20 mouse cellular contexts compared by ENCODE assay signal in genomic region chr13:93667586-93667985, GRCm38 (mm10). TPM values are rescaled to one million over a fixed set of nuclear protein-coding genes. Genes with fewer than 3 reads are reported as not detected.
"Had no signal": no experiment of that assay in that cellular context is flagged by ENCODE, and none has a peak within 500 bp of the region (broad histone marks: within the 10 kb centered on the region; RNA-seq: fewer than 3 reads in every experiment).

No protein-coding gene starts in this region.

- H3K4me1 ChIP-seq: neural tube, embryonic 15.5 days; stomach, embryonic 15.5 days had no signal

- DNase-seq: retina, postnatal 1 day; right cerebral cortex, adult 18-20 months; right cerebral cortex, postnatal 14 days; right cerebral cortex, postnatal 25 days; right cerebral cortex, postnatal 4 days; spleen, adult 18-20 months; thymus, adult 18-20 months; thymus, adult 2 months; thymus, postnatal 14 days; thymus, postnatal 25 days; thymus, postnatal 36 days; thymus, postnatal 4 days had no signal

- H3K9ac ChIP-seq: neural tube, embryonic 15.5 days; stomach, embryonic 15.5 days had no signal

- H3K9me3 ChIP-seq: neural tube, embryonic 15.5 days; stomach, embryonic 15.5 days had no signal

- H3K4me3 ChIP-seq: neural tube, embryonic 15.5 days; stomach, embryonic 15.5 days had no signal

- H3K27me3 ChIP-seq: neural tube, embryonic 15.5 days; stomach, embryonic 15.5 days had no signal

- H3K36me3 ChIP-seq: neural tube, embryonic 15.5 days; stomach, embryonic 15.5 days had no signal

- H3K27ac ChIP-seq: neural tube, embryonic 15.5 days; stomach, embryonic 15.5 days; stomach, postnatal 0 days had no signal

- H3K4me2 ChIP-seq: neural tube, embryonic 15.5 days; stomach, embryonic 15.5 days had no signal

RNA-seq across cellular contexts. Expression of gene Bhmt2, which starts 6.5 kb away (rescaled TPM):
- total RNA-seq: neutrophil, adult 5-6 weeks had no signal
- polyA plus RNA-seq: neural tube, embryonic 14.5 days; neural tube, embryonic 15.5 days; spleen, adult 2 months; stomach, embryonic 14.5 days; thymus, adult 2 months; thymus, postnatal 0 days had no signal

RNA-seq across cellular contexts. Expression of gene Dmgdh, which starts 6.6 kb away (rescaled TPM):
- total RNA-seq: neutrophil, adult 5-6 weeks had no signal
- polyA plus RNA-seq: spleen, adult 2 months; stomach, embryonic 14.5 days; thymus, postnatal 0 days had no signal

RNA-seq across cellular contexts. Expression of gene Bhmt, which starts 29.8 kb away (rescaled TPM):
- total RNA-seq: neutrophil, adult 5-6 weeks had no signal
- polyA plus RNA-seq: spleen, adult 2 months had no signal
